Mouse (Mus musculus) CD4-positive naive resting alpha-beta T cell, adult 76 days (primary cell): ENCODE data around the gene Pkd1l2. TPM values are rescaled to one million over a fixed set of nuclear protein-coding genes. Genes with fewer than 3 reads are reported as not detected.

Source experiments
- total RNA-seq: library from RNA; stranded (reverse); gene quantifications from one replicate; pipeline ENCODE4 v1.2.4, GENCODE M21; 2023

The Pkd1l2 gene
- total RNA-seq: not detected

DNA sequence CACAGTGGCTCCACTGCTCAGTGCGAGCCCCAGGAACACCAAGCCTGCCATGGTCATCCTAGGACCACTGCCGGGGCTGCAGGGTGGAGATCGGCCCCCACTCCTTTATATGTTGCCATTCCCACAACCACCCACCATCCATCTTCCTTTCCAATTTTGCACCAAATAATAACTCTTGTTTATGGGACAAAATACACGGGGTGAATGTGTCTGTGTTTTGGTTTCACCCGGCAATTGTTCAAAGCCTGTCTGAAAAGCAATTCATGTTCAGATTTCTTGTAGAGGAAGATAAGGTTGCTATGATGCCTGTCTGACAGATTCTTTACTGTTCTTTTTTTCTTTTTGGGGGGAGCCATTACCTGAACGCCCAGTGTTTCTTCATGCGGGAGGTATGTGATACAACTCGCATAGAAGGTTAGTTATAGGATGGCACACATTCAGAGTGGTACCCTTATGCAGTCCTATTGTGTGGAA is at the start of gene Pkd1l2:
Gene Pkd1l2 (minus strand): TSS at position 51 of the 474 bp plus-strand sequence.

DNA sequence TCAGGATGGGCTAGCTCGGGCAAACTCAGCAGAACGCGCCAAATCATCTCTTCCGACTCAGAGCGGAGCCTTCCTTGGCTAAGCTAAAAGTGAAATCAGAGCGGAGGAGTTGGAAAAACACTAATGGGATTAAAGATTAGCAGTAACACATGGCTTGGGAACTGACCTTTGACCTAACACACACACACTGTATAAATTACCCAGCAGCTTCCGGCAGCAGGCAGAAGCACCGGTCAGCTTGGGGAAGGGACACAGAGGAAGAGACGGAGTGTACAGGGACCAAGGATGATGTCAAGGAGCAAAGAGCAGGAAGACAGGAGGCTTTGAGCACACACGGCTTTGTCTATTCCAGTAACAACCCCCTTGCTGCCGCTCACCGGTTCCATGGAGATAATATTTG is 13.4 kb upstream of the Pkd1l2 start, which contains the start of gene Bco1:
Gene Bco1 (plus strand): TSS at position 208 of the 400 bp plus-strand sequence.

DNA sequence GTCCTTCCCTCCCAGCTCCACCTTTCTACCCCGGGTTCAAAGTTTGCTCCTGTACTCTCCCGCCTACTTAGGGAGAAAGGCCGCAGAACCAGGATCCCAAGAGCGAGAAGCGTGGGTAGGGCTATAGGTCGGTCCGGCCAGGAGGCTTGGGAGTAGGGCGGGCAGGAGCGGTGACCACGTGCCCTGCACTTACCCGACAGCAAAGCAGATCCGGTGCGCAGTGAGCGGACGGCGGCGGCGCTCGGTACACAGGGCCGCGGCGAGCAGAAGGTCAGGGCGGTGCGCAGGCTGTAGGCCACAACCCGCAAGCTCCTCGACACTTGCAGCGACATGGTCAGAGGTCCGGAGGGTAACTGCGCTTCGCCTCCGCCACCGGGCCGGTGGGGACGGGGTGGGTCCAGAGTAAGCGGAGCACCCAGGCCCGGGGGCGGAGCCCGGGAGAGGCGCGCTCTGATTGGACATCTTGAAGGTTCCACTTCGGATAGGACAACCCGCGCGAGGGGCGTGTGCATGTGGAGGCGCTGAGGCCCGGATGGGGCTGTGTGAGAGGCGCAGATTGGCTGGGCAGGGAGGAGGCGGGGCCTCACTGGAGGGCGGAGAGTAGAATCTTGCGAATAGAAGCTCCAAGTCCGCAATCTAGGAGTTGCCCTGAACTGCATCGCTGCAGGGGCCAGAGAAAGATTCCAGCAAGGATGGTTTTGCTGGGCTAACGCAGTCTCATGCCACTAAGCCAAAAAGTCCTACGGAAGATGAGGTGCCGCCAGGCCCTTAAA is 89.0 kb downstream of the Pkd1l2 start, which contains the start of gene Gcsh:
Gene Gcsh (minus strand): TSS at position 443 of the 773 bp plus-strand sequence.

DNA sequence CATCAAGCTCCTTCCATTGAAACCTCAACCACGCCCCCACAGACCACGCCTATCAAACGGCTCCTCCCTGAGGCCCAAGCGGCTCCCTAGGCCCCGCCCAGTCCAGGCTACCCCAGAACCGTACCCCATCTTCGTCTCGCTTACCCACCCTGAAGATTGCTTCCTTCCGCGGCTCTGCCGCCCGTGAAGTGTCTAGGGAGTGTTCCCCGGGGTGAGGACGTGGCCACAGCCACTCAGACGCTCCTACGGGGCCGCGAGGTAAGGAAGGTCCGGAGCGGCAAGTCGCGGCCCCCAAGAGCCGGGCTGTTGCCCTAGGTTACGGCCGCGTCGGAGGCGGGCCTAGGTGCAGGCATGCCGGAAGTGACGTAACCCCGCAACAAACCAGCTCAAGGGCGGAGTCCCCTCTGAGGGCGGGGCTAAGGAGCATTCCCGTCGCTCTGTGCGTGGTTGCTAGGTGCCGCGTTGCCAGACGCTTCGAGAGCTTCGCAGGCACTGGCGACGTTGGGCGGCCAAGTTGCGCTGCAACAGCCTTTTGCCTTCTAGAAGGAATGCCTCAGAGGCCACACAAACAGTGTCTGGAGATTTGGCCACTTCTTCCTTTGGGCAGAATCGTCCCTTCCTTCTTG is 103.5 kb downstream of the Pkd1l2 start, which contains the start of gene 1700030J22Rik:
Gene 1700030J22Rik (minus strand): TSS at position 329 of the 626 bp plus-strand sequence.

Other genes starting within 250 kb of the Pkd1l2 start
- 6.7 TPM for gene Cmc2, start 161.0 kb downstream of the Pkd1l2 start, total RNA-seq
- gene Cenpn, start 160.7 kb downstream of the Pkd1l2 start, total RNA-seq: 2.4 TPM
- 17.1 TPM for gene Atmin, start 139.1 kb downstream of the Pkd1l2 start, total RNA-seq
- gene 1700030J22Rik, start 103.5 kb downstream of the Pkd1l2 start, total RNA-seq: 0.38 TPM
- gene Gcsh, start 88.9 kb downstream of the Pkd1l2 start, total RNA-seq: 9.5 TPM
- not detected for gene Bco1, start 13.4 kb upstream of the Pkd1l2 start, total RNA-seq
- 10.9 TPM for gene Gan, start 75.7 kb upstream of the Pkd1l2 start, total RNA-seq
- 129 TPM for gene Cmip, start 174.6 kb upstream of the Pkd1l2 start, total RNA-seq